Mouse (Mus musculus) gastrocnemius, adult 2 months (tissue): ENCODE results near the gene Lzts2. TPM values are rescaled to one million over a fixed set of nuclear protein-coding genes. Genes with fewer than 3 reads are reported as not detected.

Experiments used
- DNase-seq: peaks from one replicate; pipeline ENCODE4 v3.0.0; 2022
- H3K27ac ChIP-seq: fragments of 200-600 bp; 2 replicates; pipeline ENCODE4 v1.8.1; 2022; ENCODE audit warnings: mild to moderate bottlenecking
- H3K4me3 ChIP-seq: fragments of 200-600 bp; 2 replicates; pipeline ENCODE4 v1.8.1; 2022; ENCODE audit warnings: mild to moderate bottlenecking, moderate library complexity
- CTCF ChIP-seq: fragments of 200-600 bp; IDR thresholded peaks from 2 replicates; pipeline ENCODE4 v1.8.1; 2022; ENCODE audit warnings: antibody characterized with exemption, mild to moderate bottlenecking, moderate library complexity
- intact Hi-C: fragments of 180-260 bp; cut with DNase I; formaldehyde crosslinking; loops from one replicate; pipeline ENCODE4 v1.15.1; 2025
- total RNA-seq, 2 experiments: library from RNA; stranded (reverse); gene quantifications; 2 replicates each; pipeline ENCODE4 v1.2.3; 2021

The Lzts2 gene
- total RNA-seq, 2 experiments from 2014 or later = 21.0 to 29.3 TPM

DNA sequence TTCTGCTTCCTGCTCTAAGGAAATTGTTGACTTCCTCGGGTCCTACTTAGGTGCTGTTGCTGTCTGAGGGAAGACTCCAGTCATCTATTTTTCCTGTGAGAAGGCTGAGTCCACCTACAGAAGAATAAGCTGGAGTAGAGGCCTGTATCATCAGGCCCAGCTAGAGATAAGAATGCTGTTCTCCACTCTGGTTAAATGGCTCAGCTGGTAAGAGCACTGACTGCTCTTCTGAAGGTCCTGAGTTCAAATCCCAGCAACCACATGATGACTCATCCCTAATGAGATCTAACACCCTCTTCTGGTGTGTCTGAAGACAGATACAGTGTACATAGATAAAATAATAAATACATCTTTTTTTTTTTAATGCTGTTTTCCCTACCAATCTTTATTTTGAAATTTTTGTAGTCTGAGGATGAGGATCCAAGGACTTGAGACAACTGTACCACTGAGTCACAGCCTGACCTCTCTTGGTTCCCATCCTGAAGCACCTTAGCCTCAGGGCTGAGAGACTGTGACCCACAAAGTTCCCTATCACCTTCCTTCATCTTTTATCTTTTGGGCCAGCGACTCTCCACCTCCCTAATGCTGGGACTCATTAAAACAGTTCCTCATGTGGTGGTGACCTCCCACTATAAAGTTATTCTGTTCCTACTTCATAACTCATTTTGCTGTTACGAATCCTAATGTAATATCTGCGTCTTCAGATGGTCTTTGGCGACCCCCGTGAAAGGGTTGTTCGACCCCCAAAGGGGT lies 53.7 kb downstream of the Lzts2 start:
- intact Hi-C loops = no loop called here
- H3K27ac ChIP-seq = no peak overlapping the region
- DNase-seq = no peak
- H3K4me3 ChIP-seq = no peak overlapping the region
- TF ChIP-seq CTCF = no peak

DNA sequence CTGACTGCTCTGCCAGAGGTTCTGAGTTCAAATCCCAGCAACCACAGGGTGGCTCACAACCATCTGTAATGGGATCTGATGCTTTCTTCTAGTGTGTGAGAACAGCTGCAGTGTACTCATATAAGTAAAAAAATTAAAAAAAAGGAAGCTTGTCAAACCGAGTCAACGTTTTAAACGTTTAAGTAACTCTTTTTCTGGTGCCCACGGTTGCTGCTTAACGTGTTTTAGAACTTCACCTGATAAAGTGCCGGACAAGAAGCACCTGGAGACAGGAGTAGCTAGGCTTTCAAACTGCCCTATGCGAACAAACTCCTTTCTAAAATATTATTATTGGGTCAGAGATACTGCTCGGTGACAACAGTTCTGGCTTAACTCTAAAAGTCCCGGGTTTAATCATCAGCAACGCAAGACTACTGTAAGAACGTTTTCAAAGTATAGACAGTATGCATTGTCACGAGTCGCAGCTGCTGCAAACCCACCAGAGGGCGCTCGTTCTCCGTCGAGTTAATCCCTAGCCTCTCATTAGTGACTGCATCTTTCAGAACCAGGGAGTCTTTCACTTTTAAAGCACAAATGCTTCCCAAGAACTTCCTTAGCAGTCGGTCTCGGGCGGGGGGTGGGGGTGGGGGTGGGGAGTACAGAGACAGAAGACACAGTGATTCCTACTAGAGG lies 59.8 kb downstream of the Lzts2 start:
- peak; percentile 81 for TF ChIP-seq CTCF
- Histone ChIP-seq H3K27ac (peak overlapping the region; percentile 99), H3K4me3 (peak overlapping the region; percentile 88)
- DNase-seq = peak; percentile 91
- intact Hi-C loops = loop anchor here (2.0 kb wide), 1 partner anchor 15 kb away; no protein-coding TSS in a partner anchor

GRCm38 (mm10) chr19:45074580-45075322 lies 60.5 kb downstream of the Lzts2 start, which contains the start of gene Kazald1:
Kazald1 (plus strand) TSS chr19:45075241.
- peak within 1 kb of the TSS; percentile 88 for H3K4me3 ChIP-seq
- H3K27ac ChIP-seq = peak within 1 kb of the TSS; percentile 99
- peak; percentile 96 for DNase-seq
- TF ChIP-seq CTCF = no peak
- intact Hi-C loops = no loop called here

DNA sequence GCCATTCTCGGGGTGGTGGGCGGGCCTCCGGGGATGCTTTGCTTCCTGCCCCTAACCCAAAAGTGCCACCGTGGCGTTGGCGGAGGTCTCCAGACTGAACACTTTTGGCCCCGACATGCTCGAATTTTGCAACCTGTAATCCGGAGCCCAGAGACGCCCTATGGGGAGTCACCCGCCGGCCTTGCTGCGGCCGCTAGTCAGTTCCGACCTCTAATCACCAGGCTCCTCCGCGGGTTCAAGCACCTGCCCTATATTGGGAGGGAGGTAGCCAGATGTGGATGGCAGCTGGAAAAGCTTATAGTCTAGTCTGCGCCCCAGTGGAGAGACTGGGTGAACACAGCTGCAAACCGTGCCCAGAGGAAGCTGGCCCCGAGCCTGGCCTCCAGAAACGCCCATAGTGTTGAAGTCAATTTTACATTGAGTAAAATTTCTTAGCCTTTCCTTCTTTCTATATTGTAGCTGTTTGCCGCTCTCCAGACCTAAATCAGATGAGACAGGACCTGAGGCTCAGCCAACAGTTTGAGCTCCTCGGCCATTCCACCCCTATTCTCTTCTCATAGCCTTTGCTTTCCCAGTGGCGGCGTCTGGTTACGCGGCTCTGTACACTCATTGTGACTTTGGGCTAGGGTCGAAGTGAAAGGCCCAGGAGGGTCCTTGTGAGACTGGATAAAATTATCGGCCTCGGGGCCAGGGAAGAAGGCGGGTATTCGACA lies 61.3 kb downstream of the Lzts2 start:
- Histone ChIP-seq H3K27ac (peak overlapping the region; percentile 99), H3K4me3 (peak overlapping the region; percentile 88)
- intact Hi-C loops = no loop called here
- peak; percentile 16; the same call in 1 of the 2 replicates for TF ChIP-seq CTCF
- peak; percentile 48 for DNase-seq

GRCm38 (mm10) chr19:45076036-45076575 lies 61.9 kb downstream of the Lzts2 start:
- no peak for TF ChIP-seq CTCF
- Histone ChIP-seq H3K4me3 (peak overlapping the region; percentile 88), H3K27ac (peak overlapping the region; percentile 99)
- no peak for DNase-seq
- intact Hi-C loops = no loop called here

Other genes with a start within 250 kb of the Lzts2 start
- 10 to 100 TPM; 11.9 to 14.5 TPM for gene Slf2, start 83.3 kb upstream of the Lzts2 start, total RNA-seq
- gene Sema4g, start 25.3 kb upstream of the Lzts2 start, total RNA-seq = under 1 TPM; 0.10 to 0.11 TPM
- gene Twnk, start 8.8 kb upstream of the Lzts2 start, total RNA-seq = 10 to 100 TPM; 18.0 to 25.4 TPM
- 10 to 100 TPM; 31.0 to 42.5 TPM for gene Mrpl43, start 8.0 kb upstream of the Lzts2 start, total RNA-seq
- gene Pdzd7, start 31.3 kb downstream of the Lzts2 start, total RNA-seq = 1 to 10 TPM; 5.9 to 6.8 TPM
- 10 to 100 TPM; 17.1 to 25.1 TPM for gene Sfxn3, start 33.1 kb downstream of the Lzts2 start, total RNA-seq
- gene Kazald1, start 60.8 kb downstream of the Lzts2 start, total RNA-seq = 1 to 10 TPM; 4.2 to 5.9 TPM
- gene Tlx1, start 136.3 kb downstream of the Lzts2 start, total RNA-seq = not detected
- gene Lbx1, start 221.4 kb downstream of the Lzts2 start, total RNA-seq = 10 to 100 TPM; 46.0 to 66.8 TPM